Comparison of ENCODE assay signal across 22 mouse cellular contexts in genomic region chr4:133629191-133629590, GRCm38 (mm10). TPM values are rescaled to one million over a fixed set of nuclear protein-coding genes. Genes with fewer than 3 reads are reported as not detected.
DNase-seq lines count a peak whose midpoint lies in the region; ATAC-seq and TF ChIP-seq lines count a peak whose summit lies in the region.
"Had no signal": no experiment of that assay in that cellular context is flagged by ENCODE, and none has a peak within 500 bp of the region (broad histone marks: within the 10 kb centered on the region; RNA-seq: fewer than 3 reads in every experiment).

No protein-coding gene starts in this region.

- 34% methylated on average over 7 of the region's 7 CpGs for WGBS in thymus, adult 2 months
- 89% methylated on average over 7 of the region's 7 CpGs for WGBS in forebrain, embryonic 13.5 days

- H3K36me3 ChIP-seq in thymus, adult 2 months (ENCODE audit: control insufficient read depth, insufficient read depth, low read length), result peaks cover 4% of the 10 kb centered on the region; the same call in 1 of the 2 replicates
- H3K36me3 ChIP-seq in forebrain, embryonic 13.5 days (ENCODE audit: poor library complexity, severe bottlenecking), result peaks cover 30% of the 10 kb centered on the region

- H3K4me2 ChIP-seq in forebrain, embryonic 13.5 days, result no peak overlapping the region
- H3K4me2 ChIP-seq: embryonic facial prominence, embryonic 13.5 days; heart, embryonic 13.5 days; hindbrain, embryonic 12.5 days; intestine, embryonic 15.5 days had no signal

- H3K27ac ChIP-seq in thymus, adult 2 months (ENCODE audit: control insufficient read depth, insufficient read depth, low read length), result 0 out of 2 replicates have a peak overlapping the region, but pooled peaks have one; percentile 18
- H3K27ac ChIP-seq in forebrain, embryonic 13.5 days, result no peak overlapping the region
- H3K27ac ChIP-seq: embryonic facial prominence, embryonic 13.5 days; heart, embryonic 13.5 days; hindbrain, embryonic 12.5 days; intestine, embryonic 15.5 days had no signal

- H3K4me1 ChIP-seq in thymus, adult 2 months (replicated peaks; ENCODE audit: control insufficient read depth, insufficient read depth, low read length), result peaks cover 64% of the 10 kb centered on the region
- H3K4me1 ChIP-seq in forebrain, embryonic 13.5 days, result peaks cover 20% of the 10 kb centered on the region

- H3K27me3 ChIP-seq in thymus, adult 2 months (ENCODE audit: control insufficient read depth, insufficient read depth, low read length), result no peaks in the 10 kb centered on the region
- no peaks in the 10 kb centered on the region for H3K27me3 ChIP-seq in forebrain, embryonic 13.5 days
- H3K27me3 ChIP-seq: embryonic facial prominence, embryonic 13.5 days; heart, embryonic 13.5 days; hindbrain, embryonic 12.5 days; intestine, embryonic 15.5 days had no signal

- TF ChIP-seq CTCF in thymus, adult 2 months (IDR thresholded peaks at IDR 0.05; ENCODE audit: borderline replicate concordance, control insufficient read depth, extremely low read depth, insufficient read depth, low read length, poor library complexity), result no peak

- peak; percentile 12 for DNase-seq in cerebellum, adult 9-11 months
- no peak for DNase-seq in cerebellum, postnatal 14 days
- no peak for DNase-seq in thymus, adult 2 months
- no peak for DNase-seq in thymus, postnatal 14 days
- DNase-seq in naive thymus-derived CD4-positive, alpha-beta T cell, adult 2 months (ENCODE audit: low read depth), result peak; percentile 74
- DNase-seq in left cerebral cortex, adult 8-10 months (ENCODE audit: low spot score in 2 of 2), result no peak
- DNase-seq: adrenal gland, adult 2 months; adrenal gland, postnatal 36 days; cerebellum, adult 11 months; cerebellum, adult 8-10 months; cerebellum, postnatal 36 days; gastrocnemius, postnatal 10 days; heart, postnatal 4 days; kidney, adult 2 months had no signal

- peak; percentile 34 for ATAC-seq in activated CD4-positive, CD25-positive, alpha-beta regulatory T cell, adult 4 months
- ATAC-seq in forebrain, embryonic 13.5 days, result no peak
- ATAC-seq: forebrain, embryonic 14.5 days; hindbrain, embryonic 16.5 days; intestine, embryonic 15.5 days had no signal

- TF ChIP-seq POLR2A in thymus, adult 2 months (IDR thresholded peaks at IDR 0.05; ENCODE audit: control insufficient read depth, extremely low read depth, insufficient read depth, low read length, poor library complexity), result no peak

- no peak overlapping the region for H3K4me3 ChIP-seq in thymus, adult 2 months (ENCODE audit: control insufficient read depth, insufficient read depth, low read length)
- H3K4me3 ChIP-seq in forebrain, embryonic 13.5 days, result no peak overlapping the region
- H3K4me3 ChIP-seq: embryonic facial prominence, embryonic 13.5 days; heart, embryonic 13.5 days; hindbrain, embryonic 12.5 days; intestine, embryonic 15.5 days had no signal

- H3K9me3 ChIP-seq in forebrain, embryonic 13.5 days (replicated peaks), result no peaks in the 10 kb centered on the region
- H3K9me3 ChIP-seq: embryonic facial prominence, embryonic 13.5 days; heart, embryonic 13.5 days; hindbrain, embryonic 12.5 days; intestine, embryonic 15.5 days had no signal

- H3K9ac ChIP-seq in forebrain, embryonic 13.5 days, result no peak overlapping the region
- H3K9ac ChIP-seq: embryonic facial prominence, embryonic 13.5 days; heart, embryonic 13.5 days; hindbrain, embryonic 12.5 days; intestine, embryonic 15.5 days had no signal

RNA-seq across cellular contexts. Expression of gene Zdhhc18, which starts 20.8 kb away (rescaled TPM):
- polyA plus RNA-seq in thymus, adult 2 months (2012; rRNA removed), result 150 and 172 TPM in 2 replicates
- 10 to 100 TPM; 25.8 to 28.8 TPM for polyA plus RNA-seq in activated CD4-positive, CD25-positive, alpha-beta regulatory T cell, adult 4 months (2017; shearing (Covaris generic))
- polyA plus RNA-seq in forebrain, embryonic 13.5 days (2015; fragmentation: Nextera tagmentation; extraction: Ambion mirVana), result 3.2 and 4.6 TPM in 2 replicates
- 10 to 100 TPM; 33.8 to 57.7 (median 44.6) TPM for total RNA-seq in left cerebral cortex, adult 8-10 months (2022)

RNA-seq across cellular contexts. Expression of gene Sfn, which starts 27.2 kb away (rescaled TPM):
- polyA plus RNA-seq in thymus, adult 2 months (2012; rRNA removed), result 60.5 and 65.9 TPM in 2 replicates
- 10 to 100 TPM; 10.2 to 22.2 TPM for polyA plus RNA-seq in activated CD4-positive, CD25-positive, alpha-beta regulatory T cell, adult 4 months (2017; shearing (Covaris generic))
- 0.92 and 0.99 TPM in 2 replicates for polyA plus RNA-seq in forebrain, embryonic 13.5 days (2015; fragmentation: Nextera tagmentation; extraction: Ambion mirVana)
- total RNA-seq in left cerebral cortex, adult 8-10 months (2022), result 1 to 10 TPM; 1.6 to 2.2 (median 1.8) TPM

RNA-seq across cellular contexts. Expression of gene Pigv, which starts 43.3 kb away (rescaled TPM):
- polyA plus RNA-seq in thymus, adult 2 months (2012; rRNA removed), result 24.8 and 24.9 TPM in 2 replicates
- polyA plus RNA-seq in activated CD4-positive, CD25-positive, alpha-beta regulatory T cell, adult 4 months (2017; shearing (Covaris generic)), result 10 to 100 TPM; 10.6 to 11.9 TPM
- 13.6 and 14.5 TPM in 2 replicates for polyA plus RNA-seq in forebrain, embryonic 13.5 days (2015; fragmentation: Nextera tagmentation; extraction: Ambion mirVana)
- 10 to 100 TPM in 2 of 4 experiments, 1 to 10 TPM in 2; 8.4 to 10.9 (median 9.9) TPM for total RNA-seq in left cerebral cortex, adult 8-10 months (2022)

RNA-seq across cellular contexts. Expression of gene Gpn2, which starts 45.0 kb away (rescaled TPM):
- polyA plus RNA-seq in thymus, adult 2 months (2012; rRNA removed), result 59.4 and 64.2 TPM in 2 replicates
- 1 to 10 TPM; 7.8 to 7.9 TPM for polyA plus RNA-seq in activated CD4-positive, CD25-positive, alpha-beta regulatory T cell, adult 4 months (2017; shearing (Covaris generic))
- polyA plus RNA-seq in forebrain, embryonic 13.5 days (2015; fragmentation: Nextera tagmentation; extraction: Ambion mirVana), result 25.0 and 29.5 TPM in 2 replicates
- 10 to 100 TPM; 10.4 to 12.4 (median 11.3) TPM for total RNA-seq in left cerebral cortex, adult 8-10 months (2022)

RNA-seq across cellular contexts. Expression of gene Gpatch3, which starts 54.6 kb away (rescaled TPM):
- polyA plus RNA-seq in thymus, adult 2 months (2012; rRNA removed), result 7.9 and 9.5 TPM in 2 replicates
- 1 to 10 TPM; 1.1 to 1.7 TPM for polyA plus RNA-seq in activated CD4-positive, CD25-positive, alpha-beta regulatory T cell, adult 4 months (2017; shearing (Covaris generic))
- 6.7 and 7.7 TPM in 2 replicates for polyA plus RNA-seq in forebrain, embryonic 13.5 days (2015; fragmentation: Nextera tagmentation; extraction: Ambion mirVana)
- 1 to 10 TPM; 6.8 to 8.9 (median 7.4) TPM for total RNA-seq in left cerebral cortex, adult 8-10 months (2022)

Comparison
In these comparisons a context has a peak if more than half of its experiments do, and no peak if none do; other contexts are left out.
1. DNase-seq: peak in cerebellum, adult 9-11 months (single experiment) and naive thymus-derived CD4-positive, alpha-beta T cell, adult 2 months (single experiment); none in cerebellum, postnatal 14 days (0 of 2), thymus, adult 2 months (single experiment), thymus, postnatal 14 days (single experiment) and left cerebral cortex, adult 8-10 months (0 of 2).